Mouse (Mus musculus) T-helper 1 cell (primary cell): Measurements from ENCODE around the gene 1600015I10Rik.
"Not testable (repeated sequence)": the region's sequence is repeated elsewhere in the genome, so short reads cannot be mapped to it uniquely, and the experiment has no call there.

Source experiments
- in situ Hi-C: fragments of 300-600 bp; cut with MboI, MseI; formaldehyde crosslinking; loops from one replicate; pipeline ENCODE4 v1.15.1; 2025; ENCODE audit warnings: high pct_unique_total_duplicates

1600015I10Rik gene

GRCm38 (mm10) chr6:48966696-48967095 is 37.0 kb downstream of the 1600015I10Rik start:
- in situ Hi-C loops: not testable (repeated sequence)

GRCm38 (mm10) chr6:48967868-48968267 is 38.2 kb downstream of the 1600015I10Rik start:
- in situ Hi-C loops: no loop called here

- in situ Hi-C loops: loop anchor here (25.0 kb wide), 1 partner anchor 938 kb away; no protein-coding TSS in a partner anchor
These were observed 45.0 kb downstream of the 1600015I10Rik start, which contains the start of gene Doxl2 for GRCm38 (mm10) chr6:48974663-48975062. TSS of gene Doxl2 (plus strand) at chr6:48974963.

DNA sequence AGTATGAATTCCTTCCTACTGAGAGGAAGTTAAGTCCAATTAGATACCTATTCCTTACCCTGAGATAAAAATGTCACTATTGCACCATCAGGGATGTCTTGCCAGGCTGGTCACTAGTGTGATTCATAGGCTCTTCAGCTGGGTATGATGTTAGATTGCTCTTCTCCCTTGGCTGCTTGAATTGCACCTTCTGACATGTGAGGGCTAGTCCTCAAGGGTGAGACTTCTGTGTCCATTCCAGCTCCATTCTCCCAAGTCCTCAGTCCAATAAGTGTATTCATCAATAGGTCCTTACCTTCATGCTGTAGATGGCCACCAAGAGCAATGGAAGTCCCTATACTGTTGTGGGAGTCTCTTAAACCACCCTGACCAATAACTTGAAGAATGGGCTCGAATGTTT is 49.9 kb downstream of the 1600015I10Rik start:
- in situ Hi-C loops: loop anchor here (25.0 kb wide), 1 partner anchor 933 kb away; no protein-coding TSS in a partner anchor

DNA sequence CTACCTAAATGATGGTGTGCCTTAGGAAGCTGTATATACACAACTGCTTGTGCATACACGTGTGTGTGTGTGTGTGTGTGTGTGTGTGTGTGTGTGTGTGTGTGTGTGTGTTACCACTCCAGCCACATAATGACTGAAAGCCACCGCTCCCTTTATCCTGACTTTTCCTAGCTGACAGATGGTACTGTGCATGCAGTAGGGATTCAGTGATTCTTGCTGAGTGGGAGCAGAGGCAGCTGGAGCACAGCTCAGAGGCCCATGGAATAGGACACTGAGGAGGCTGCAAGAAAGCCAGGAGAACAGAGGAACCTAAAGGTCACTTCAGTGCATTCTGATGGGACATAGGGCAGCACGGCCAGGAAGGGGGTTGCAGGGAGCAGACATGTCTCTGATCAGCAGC is 52.6 kb downstream of the 1600015I10Rik start:
- in situ Hi-C loops: loop anchor here (25.0 kb wide), 1 partner anchor 930 kb away; no protein-coding TSS in a partner anchor
